Mouse (Mus musculus): ENCODE data around the gene Gm49384.

Gene Gm49384

GRCm38 (mm10) chr12:69204052-69204833 is at the start of gene Gm49384:
Gene Gm49384 (minus strand): TSS chr12:69204267.
- TF ChIP-seq GATA4 (IDR thresholded peaks at IDR 0.05; ENCODE audit: insufficient replicate concordance, low read length) = no peak

DNA sequence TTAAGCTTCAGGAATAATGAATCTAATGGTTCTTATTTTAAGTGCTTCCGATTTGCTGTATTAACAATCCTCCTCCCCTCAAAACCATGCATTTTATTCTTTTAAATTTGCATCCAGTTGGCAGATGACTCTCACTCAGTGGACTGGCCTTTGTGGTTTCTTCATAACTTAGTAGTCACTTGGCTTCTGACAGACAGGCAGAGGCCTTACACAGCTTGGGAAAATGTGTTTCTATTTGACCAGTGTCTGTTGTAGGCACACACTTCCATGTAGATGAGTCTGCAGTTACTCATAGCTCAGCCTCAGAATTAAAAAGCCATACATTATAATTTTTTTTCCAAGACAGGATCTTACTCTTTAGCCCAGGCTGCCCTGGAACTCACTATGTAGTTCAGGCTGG is 49.7 kb upstream of the Gm49384 start:
- TF ChIP-seq GATA4 (IDR thresholded peaks at IDR 0.05; ENCODE audit: insufficient replicate concordance, low read length) = no peak

- no peak for TF ChIP-seq GATA4 (IDR thresholded peaks at IDR 0.05; ENCODE audit: insufficient replicate concordance, low read length)
Observed at GRCm38 (mm10) chr12:69250756-69251155, 46.7 kb upstream of the Gm49384 start.

- no peak for TF ChIP-seq GATA4 (IDR thresholded peaks at IDR 0.05; ENCODE audit: insufficient replicate concordance, low read length)
Observed at GRCm38 (mm10) chr12:69249766-69250165, 45.7 kb upstream of the Gm49384 start.

- TF ChIP-seq GATA4 (IDR thresholded peaks at IDR 0.05; ENCODE audit: insufficient replicate concordance, low read length) = no peak
Observed at GRCm38 (mm10) chr12:69241771-69242431, 37.8 kb upstream of the Gm49384 start.

GRCm38 (mm10) chr12:69241405-69241770 is 37.3 kb upstream of the Gm49384 start:
- no peak for TF ChIP-seq GATA4 (IDR thresholded peaks at IDR 0.05; ENCODE audit: insufficient replicate concordance, low read length)

DNA sequence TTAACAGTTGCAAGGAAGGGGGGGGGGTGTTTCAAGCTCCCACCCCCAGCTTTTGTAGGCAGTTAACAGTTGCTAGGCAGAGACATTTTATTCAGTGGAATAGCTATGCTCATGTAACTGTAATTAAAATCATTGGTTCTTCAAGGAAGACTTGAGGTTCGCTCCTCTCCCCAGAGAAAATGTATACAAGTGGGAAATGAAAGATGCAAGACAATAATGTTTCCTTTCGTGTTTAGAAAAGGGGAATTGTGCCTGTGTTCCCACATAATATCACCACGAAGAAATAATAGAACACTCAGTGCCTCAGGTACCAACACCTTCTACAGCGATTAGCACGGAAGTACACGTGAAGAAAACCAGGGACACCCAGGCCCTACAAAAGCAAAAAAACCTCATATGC is 36.8 kb upstream of the Gm49384 start, which contains the start of gene Klhdc1:
Gene Klhdc1, plus strand, starts transcription at position 301 of the 400 bp plus-strand sequence.
- no peak for TF ChIP-seq GATA4 (IDR thresholded peaks at IDR 0.05; ENCODE audit: insufficient replicate concordance, low read length)

DNA sequence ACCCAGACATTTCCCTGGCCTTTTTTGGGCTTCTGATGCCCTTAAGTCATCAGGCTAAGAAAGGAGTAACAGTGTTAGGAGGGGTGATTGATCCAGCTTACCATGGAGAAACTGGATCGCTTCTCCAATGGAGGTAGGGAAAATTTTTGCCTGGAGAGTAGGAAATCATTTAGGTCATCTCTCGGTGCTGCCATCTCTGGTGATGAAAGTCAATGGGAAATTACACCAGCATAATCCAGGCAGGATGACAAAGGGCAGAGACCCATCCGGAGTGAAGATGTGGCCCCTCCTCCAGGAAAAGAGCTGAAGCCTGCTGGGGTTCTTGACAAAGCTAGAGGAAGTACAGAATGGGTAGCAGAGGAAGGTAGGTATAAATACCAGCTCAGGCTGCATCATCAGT is 34.2 kb upstream of the Gm49384 start:
- no peak for TF ChIP-seq GATA4 (IDR thresholded peaks at IDR 0.05; ENCODE audit: insufficient replicate concordance, low read length)

GRCm38 (mm10) chr12:69235782-69236181 is 31.7 kb upstream of the Gm49384 start:
- TF ChIP-seq GATA4 (IDR thresholded peaks at IDR 0.05; ENCODE audit: insufficient replicate concordance, low read length) = no peak

DNA sequence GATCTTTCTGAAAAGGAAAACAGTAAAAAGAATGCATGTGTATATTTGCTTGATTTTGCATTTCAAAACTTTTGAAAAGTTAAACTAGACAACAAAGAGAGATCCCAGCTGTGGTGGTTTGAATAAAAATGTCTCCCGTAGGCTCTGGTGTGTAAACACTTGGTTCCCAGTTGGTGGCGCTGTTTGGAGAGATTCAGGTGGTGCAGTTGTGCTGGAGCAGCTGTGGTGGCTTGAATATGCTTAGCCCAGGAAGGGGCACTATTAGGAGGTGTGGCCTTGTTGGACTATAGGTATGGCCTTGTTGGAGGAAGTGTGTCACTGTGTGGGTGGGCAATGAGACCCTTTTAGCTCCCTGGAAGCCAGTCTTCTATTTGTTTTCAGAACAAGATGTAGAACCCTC is 25.2 kb upstream of the Gm49384 start:
- no peak for TF ChIP-seq GATA4 (IDR thresholded peaks at IDR 0.05; ENCODE audit: insufficient replicate concordance, low read length)

GRCm38 (mm10) chr12:69227776-69228466 is 23.9 kb upstream of the Gm49384 start, which contains the start of gene Pole2:
Gene Pole2 (minus strand): TSS chr12:69228195.
- 0 out of 2 replicates have a peak, but pooled peaks have one; percentile 9 for TF ChIP-seq GATA4 (IDR thresholded peaks at IDR 0.05; ENCODE audit: insufficient replicate concordance, low read length)

DNA sequence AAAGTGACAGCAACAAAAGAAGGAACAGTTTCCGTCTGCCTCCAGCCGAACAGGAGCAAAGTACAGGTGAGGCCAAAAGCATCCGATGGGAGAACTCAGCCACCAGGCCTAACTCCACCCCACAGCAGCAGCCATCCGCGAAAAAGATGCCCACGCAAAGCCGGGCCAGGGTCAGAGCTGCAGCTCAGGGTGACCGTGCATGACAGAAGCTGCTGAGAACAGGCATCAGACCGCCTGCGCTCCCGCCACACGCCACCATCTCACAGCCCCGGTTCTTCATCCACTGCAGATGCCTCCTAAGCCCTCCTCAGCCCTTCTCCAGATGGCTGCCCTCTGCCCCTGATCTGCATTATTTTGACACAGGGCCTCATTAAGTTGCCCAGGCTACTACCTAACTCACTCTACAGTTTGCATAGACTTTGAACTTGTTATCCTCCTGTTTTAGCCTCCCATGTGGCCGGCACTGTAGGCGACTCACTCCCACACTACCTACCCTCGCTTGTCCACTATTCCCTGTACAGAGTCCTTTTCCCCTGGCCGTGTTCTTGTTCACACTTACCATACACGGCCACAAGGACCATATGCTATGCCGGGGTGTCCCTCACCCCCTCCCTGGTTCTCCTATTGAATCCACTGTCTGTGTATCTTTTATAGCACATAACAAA is 16.7 kb upstream of the Gm49384 start:
- TF ChIP-seq GATA4 (IDR thresholded peaks at IDR 0.05; ENCODE audit: insufficient replicate concordance, low read length) = no peak

DNA sequence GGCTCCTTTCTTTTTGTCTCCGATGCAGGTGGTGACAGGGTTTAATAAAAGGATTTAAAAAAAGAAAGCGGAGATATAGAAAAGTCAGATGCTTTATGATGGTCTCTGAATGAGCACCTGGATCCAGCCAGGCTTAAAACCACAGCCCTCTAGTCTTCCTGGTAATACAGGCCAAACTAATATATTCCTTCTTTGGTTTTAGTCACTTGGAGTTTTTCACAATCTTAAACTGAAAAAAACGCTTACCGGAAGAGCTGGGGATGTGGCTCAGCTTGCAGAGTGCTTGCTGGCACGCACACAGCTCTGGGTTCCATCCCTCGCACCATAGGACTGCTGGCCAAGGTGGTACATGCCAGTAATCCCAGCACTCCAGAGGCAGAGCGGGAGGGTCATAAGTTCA is 12.5 kb upstream of the Gm49384 start:
- TF ChIP-seq GATA4 (IDR thresholded peaks at IDR 0.05; ENCODE audit: insufficient replicate concordance, low read length) = no peak

DNA sequence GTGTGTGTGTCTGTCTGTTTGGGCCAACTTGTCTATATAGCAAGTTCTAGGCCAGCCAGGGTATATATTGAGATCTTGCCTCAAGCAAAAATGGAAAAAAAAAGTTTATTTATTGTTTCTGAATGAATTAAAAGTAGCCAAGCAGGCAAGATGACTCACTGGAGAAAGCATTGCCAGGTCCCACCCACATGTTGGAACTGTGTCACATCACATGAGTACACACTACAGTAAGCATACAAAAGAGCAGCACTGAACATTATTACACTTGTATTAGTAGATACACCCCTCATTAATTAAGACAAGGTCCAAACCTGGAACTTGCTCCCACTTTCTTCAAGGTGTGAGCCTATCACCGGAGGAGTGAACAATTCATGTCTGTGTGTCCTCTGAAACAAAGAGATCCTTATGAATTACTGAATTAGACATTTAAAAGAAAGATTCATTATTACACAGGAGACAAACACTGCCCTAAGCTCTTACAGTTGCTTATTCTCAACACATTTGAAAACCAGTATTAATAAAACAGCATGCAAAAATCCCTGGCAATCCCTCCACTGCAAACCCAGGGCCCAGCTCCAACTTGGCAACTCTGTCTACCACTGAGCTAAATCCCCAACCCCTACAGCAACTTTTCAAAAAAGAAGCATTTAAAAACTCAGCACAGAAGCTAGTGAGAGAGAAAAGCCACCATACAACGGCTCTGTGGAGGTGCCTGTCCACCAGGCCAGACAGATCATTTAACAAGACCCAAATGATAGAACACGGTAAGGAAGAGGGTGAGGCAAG is 11.1 kb upstream of the Gm49384 start:
- TF ChIP-seq GATA4 (IDR thresholded peaks at IDR 0.05; ENCODE audit: insufficient replicate concordance, low read length) = no peak

Measured in liver, adult (tissue).